Mouse (Mus musculus): ENCODE results near the gene Tpsg1. TPM values are rescaled to one million over a fixed set of nuclear protein-coding genes. Genes with fewer than 3 reads are reported as not detected.

Gene Tpsg1
- polyA plus RNA-seq (2015; fragmentation: Nextera tagmentation; extraction: Ambion mirVana): 0.68 TPM in 1 of 2 replicates, not detected in the other

- WGBS: 83% methylated on average over 3 of the region's 3 CpGs
- Histone ChIP-seq H3K4me2 (no peak within 1 kb of the TSS), H3K36me3 (no peaks in the 10 kb centered on the region), H3K9ac (no peak within 1 kb of the TSS), H3K4me3 (no peak within 1 kb of the TSS), H3K27ac (replicated peaks) (no peak within 1 kb of the TSS), H3K4me1 (replicated peaks) (no peaks in the 10 kb centered on the region), H3K9me3 (no peaks in the 10 kb centered on the region), H3K27me3 (no peaks in the 10 kb centered on the region)
- ATAC-seq (ENCODE audit: low read depth): no peak
These were observed at the start of gene Tpsg1 for GRCm38 (mm10) chr17:25368973-25369372. TSS of gene Tpsg1 (plus strand) at chr17:25369273.

GRCm38 (mm10) chr17:25320819-25321218 is 48.3 kb upstream of the Tpsg1 start:
- 91% methylated on average over 8 of the region's 8 CpGs for WGBS
- no peak for ATAC-seq (ENCODE audit: low read depth)
- no peak overlapping the region for H3K4me2 ChIP-seq

GRCm38 (mm10) chr17:25322930-25323329 is 46.1 kb upstream of the Tpsg1 start:
- Histone ChIP-seq H3K27me3 (0 out of 2 replicates have a peak, but pooled peaks cover 4% of the 10 kb centered on the region), H3K4me1 (replicated peaks) (no peaks in the 10 kb centered on the region), H3K4me3 (no peak overlapping the region), H3K9ac (no peak overlapping the region), H3K27ac (replicated peaks) (no peak overlapping the region), H3K36me3 (no peaks in the 10 kb centered on the region), H3K4me2 (no peak overlapping the region), H3K9me3 (no peaks in the 10 kb centered on the region)
- WGBS: 24% methylated on average over 2 of the region's 2 CpGs
- ATAC-seq (ENCODE audit: low read depth): no peak

More at GRCm38 (mm10) chr17:25320819-25321218, 48.3 kb upstream of the Tpsg1 start:
- Histone ChIP-seq H3K4me1 (replicated peaks) (no peaks in the 10 kb centered on the region), H3K4me3 (no peak overlapping the region), H3K9ac (no peak overlapping the region), H3K27me3 (0 out of 2 replicates have a peak, but pooled peaks cover 4% of the 10 kb centered on the region), H3K9me3 (no peaks in the 10 kb centered on the region), H3K36me3 (no peaks in the 10 kb centered on the region), H3K27ac (replicated peaks) (no peak overlapping the region)

GRCm38 (mm10) chr17:25332321-25332720 is 36.8 kb upstream of the Tpsg1 start:
- H3K4me1 ChIP-seq (replicated peaks): no peaks in the 10 kb centered on the region
- H3K36me3 ChIP-seq: no peaks in the 10 kb centered on the region
- no peak overlapping the region for H3K4me3 ChIP-seq
- H3K9me3 ChIP-seq: no peaks in the 10 kb centered on the region
- WGBS: 72% methylated on average over 9 of the region's 9 CpGs
- H3K27me3 ChIP-seq: peaks cover 17% of the 10 kb centered on the region
- no peak for ATAC-seq (ENCODE audit: low read depth)
- no peak overlapping the region for H3K9ac ChIP-seq
- no peak overlapping the region for H3K4me2 ChIP-seq
- no peak overlapping the region for H3K27ac ChIP-seq (replicated peaks)

- peaks cover 17% of the 10 kb centered on the region for H3K27me3 ChIP-seq
- 4% methylated on average over 8 of the region's 8 CpGs for WGBS
- no peak overlapping the region for H3K9ac ChIP-seq
- H3K4me2 ChIP-seq: no peak overlapping the region
- ATAC-seq (ENCODE audit: low read depth): no peak
- H3K9me3 ChIP-seq: no peaks in the 10 kb centered on the region
- no peaks in the 10 kb centered on the region for H3K36me3 ChIP-seq
- no peaks in the 10 kb centered on the region for H3K4me1 ChIP-seq (replicated peaks)
- H3K4me3 ChIP-seq: no peak overlapping the region
- no peak overlapping the region for H3K27ac ChIP-seq (replicated peaks)
These were observed 35.1 kb upstream of the Tpsg1 start for GRCm38 (mm10) chr17:25333943-25334342.

- H3K4me1 ChIP-seq (replicated peaks): no peaks in the 10 kb centered on the region
- peaks cover 17% of the 10 kb centered on the region for H3K27me3 ChIP-seq
- H3K4me2 ChIP-seq: no peak overlapping the region
- no peak overlapping the region for H3K4me3 ChIP-seq
- no peaks in the 10 kb centered on the region for H3K9me3 ChIP-seq
- no peak overlapping the region for H3K9ac ChIP-seq
- no peaks in the 10 kb centered on the region for H3K36me3 ChIP-seq
- no peak overlapping the region for H3K27ac ChIP-seq (replicated peaks)
- no peak for ATAC-seq (ENCODE audit: low read depth)
- 78% methylated on average over 4 of the region's 4 CpGs for WGBS
These were observed 30.9 kb upstream of the Tpsg1 start for GRCm38 (mm10) chr17:25338218-25338617.

GRCm38 (mm10) chr17:25340003-25340402 is 29.1 kb upstream of the Tpsg1 start:
- no peaks in the 10 kb centered on the region for H3K9me3 ChIP-seq
- H3K4me3 ChIP-seq: no peak overlapping the region
- H3K4me2 ChIP-seq: no peak overlapping the region

GRCm38 (mm10) chr17:25341490-25341889 is 27.6 kb upstream of the Tpsg1 start:
- Histone ChIP-seq H3K27ac (replicated peaks) (no peak overlapping the region), H3K27me3 (0 out of 2 replicates have a peak, but pooled peaks cover 2% of the 10 kb centered on the region), H3K9me3 (no peaks in the 10 kb centered on the region), H3K4me1 (replicated peaks) (no peaks in the 10 kb centered on the region), H3K4me3 (no peak overlapping the region), H3K9ac (no peak overlapping the region), H3K4me2 (no peak overlapping the region), H3K36me3 (no peaks in the 10 kb centered on the region)
- 69% methylated on average over 3 of the region's 3 CpGs for WGBS
- no peak for ATAC-seq (ENCODE audit: low read depth)

More at GRCm38 (mm10) chr17:25340003-25340402, 29.1 kb upstream of the Tpsg1 start:
- no peak overlapping the region for H3K27ac ChIP-seq (replicated peaks)
- H3K27me3 ChIP-seq: 0 out of 2 replicates have a peak, but pooled peaks cover 8% of the 10 kb centered on the region
- 85% methylated on average over 6 of the region's 6 CpGs for WGBS
- H3K36me3 ChIP-seq: no peaks in the 10 kb centered on the region
- ATAC-seq (ENCODE audit: low read depth): no peak
- no peak overlapping the region for H3K9ac ChIP-seq
- no peaks in the 10 kb centered on the region for H3K4me1 ChIP-seq (replicated peaks)

GRCm38 (mm10) chr17:25345462-25345861 is 23.6 kb upstream of the Tpsg1 start, which contains the start of gene Tpsab1:
TSS of gene Tpsab1 (minus strand) at chr17:25345562.
- no peak within 1 kb of the TSS for H3K27ac ChIP-seq (replicated peaks)
- H3K9ac ChIP-seq: no peak within 1 kb of the TSS
- H3K4me1 ChIP-seq (replicated peaks): no peaks in the 10 kb centered on the region
- no peaks in the 10 kb centered on the region for H3K36me3 ChIP-seq
- H3K9me3 ChIP-seq: no peaks in the 10 kb centered on the region
- no peak for ATAC-seq (ENCODE audit: low read depth)
- H3K4me2 ChIP-seq: no peak within 1 kb of the TSS
- H3K4me3 ChIP-seq: no peak within 1 kb of the TSS
- 91% methylated on average over 4 of the region's 4 CpGs for WGBS
- H3K27me3 ChIP-seq: no peaks in the 10 kb centered on the region

- H3K27me3 ChIP-seq: no peaks in the 10 kb centered on the region
- H3K4me2 ChIP-seq: no peak overlapping the region
- H3K9ac ChIP-seq: no peak overlapping the region
- H3K27ac ChIP-seq (replicated peaks): no peak overlapping the region
- WGBS: 69% methylated on average over 2 of the region's 2 CpGs
- H3K36me3 ChIP-seq: no peaks in the 10 kb centered on the region
- H3K4me3 ChIP-seq: no peak overlapping the region
- no peak for ATAC-seq (ENCODE audit: low read depth)
- no peaks in the 10 kb centered on the region for H3K4me1 ChIP-seq (replicated peaks)
- H3K9me3 ChIP-seq: no peaks in the 10 kb centered on the region
These were observed 7.8 kb upstream of the Tpsg1 start for GRCm38 (mm10) chr17:25361291-25361690.

- Histone ChIP-seq H3K36me3 (no peaks in the 10 kb centered on the region), H3K9me3 (no peaks in the 10 kb centered on the region), H3K4me3 (no peak overlapping the region), H3K4me1 (replicated peaks) (no peaks in the 10 kb centered on the region), H3K4me2 (no peak overlapping the region), H3K27me3 (no peaks in the 10 kb centered on the region), H3K9ac (no peak overlapping the region), H3K27ac (replicated peaks) (no peak overlapping the region)
- no peak for ATAC-seq (ENCODE audit: low read depth)
- 8% methylated on average over 1 of the region's 1 CpGs for WGBS
These were observed 5.3 kb upstream of the Tpsg1 start for GRCm38 (mm10) chr17:25363726-25364125.

GRCm38 (mm10) chr17:25366005-25366404 is 3.1 kb upstream of the Tpsg1 start, which contains the start of gene Tpsb2:
TSS of gene Tpsb2 (plus strand) at chr17:25366305.
- H3K9ac ChIP-seq: no peak within 1 kb of the TSS
- no peak within 1 kb of the TSS for H3K27ac ChIP-seq (replicated peaks)
- H3K9me3 ChIP-seq: no peaks in the 10 kb centered on the region
- H3K4me2 ChIP-seq: no peak within 1 kb of the TSS
- 75% methylated on average over 2 of the region's 2 CpGs for WGBS
- no peak for ATAC-seq (ENCODE audit: low read depth)
- H3K4me1 ChIP-seq (replicated peaks): no peaks in the 10 kb centered on the region
- no peaks in the 10 kb centered on the region for H3K36me3 ChIP-seq
- no peaks in the 10 kb centered on the region for H3K27me3 ChIP-seq
- H3K4me3 ChIP-seq: no peak within 1 kb of the TSS

GRCm38 (mm10) chr17:25372491-25372890 is 3.4 kb downstream of the Tpsg1 start:
- ATAC-seq (ENCODE audit: low read depth): no peak
- Histone ChIP-seq H3K4me3 (no peak overlapping the region), H3K27ac (replicated peaks) (no peak overlapping the region), H3K9ac (no peak overlapping the region), H3K27me3 (no peaks in the 10 kb centered on the region), H3K36me3 (peaks cover 33% of the 10 kb centered on the region), H3K4me2 (no peak overlapping the region), H3K9me3 (no peaks in the 10 kb centered on the region), H3K4me1 (replicated peaks) (no peaks in the 10 kb centered on the region)
- WGBS: 75% methylated on average over 8 of the region's 8 CpGs

Data from neural tube, embryonic 13.5 days (tissue).